Mouse (Mus musculus): ENCODE measurements at regions not wholly inside any gene's neighbourhood (a gene's known extent, or its start where the extent isn't known, plus 50 kb on each side); places are given as distances from the start of the nearest gene placed in this dataset.

DNA sequence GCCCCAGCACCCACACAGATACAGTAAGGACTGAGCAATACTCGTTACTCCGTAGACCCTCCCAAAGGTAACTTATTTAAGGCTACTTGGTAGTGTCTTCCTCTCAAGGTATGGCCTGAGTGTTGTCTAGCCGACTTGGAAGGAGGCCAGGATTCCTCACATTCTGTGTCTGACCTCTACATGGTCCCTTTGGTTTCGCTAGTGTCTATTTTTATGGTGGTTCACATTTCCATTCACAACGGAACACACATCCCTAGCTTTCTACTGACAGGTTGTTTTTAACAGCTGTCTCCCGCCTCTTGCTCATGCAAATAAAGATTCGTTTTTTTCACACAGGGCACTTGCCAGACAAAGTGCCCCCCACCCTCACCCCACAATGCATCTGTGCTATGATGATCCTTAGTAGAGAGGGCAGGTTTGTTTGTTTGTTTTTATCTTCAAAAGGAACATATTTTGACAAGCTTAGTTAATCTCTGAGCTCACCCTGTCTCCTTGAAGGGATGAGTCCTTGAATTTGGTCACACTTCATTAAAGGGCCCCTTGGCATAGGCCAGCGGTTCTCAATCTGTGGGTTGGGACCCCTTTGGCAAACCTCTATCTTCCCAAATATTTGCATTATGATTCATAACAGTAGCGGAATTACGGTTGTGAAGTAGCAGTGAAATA, 52.7 kb downstream of the Phlda1 start:
- no peak for DNase-seq (ENCODE audit: low read depth, low spot score)

DNA sequence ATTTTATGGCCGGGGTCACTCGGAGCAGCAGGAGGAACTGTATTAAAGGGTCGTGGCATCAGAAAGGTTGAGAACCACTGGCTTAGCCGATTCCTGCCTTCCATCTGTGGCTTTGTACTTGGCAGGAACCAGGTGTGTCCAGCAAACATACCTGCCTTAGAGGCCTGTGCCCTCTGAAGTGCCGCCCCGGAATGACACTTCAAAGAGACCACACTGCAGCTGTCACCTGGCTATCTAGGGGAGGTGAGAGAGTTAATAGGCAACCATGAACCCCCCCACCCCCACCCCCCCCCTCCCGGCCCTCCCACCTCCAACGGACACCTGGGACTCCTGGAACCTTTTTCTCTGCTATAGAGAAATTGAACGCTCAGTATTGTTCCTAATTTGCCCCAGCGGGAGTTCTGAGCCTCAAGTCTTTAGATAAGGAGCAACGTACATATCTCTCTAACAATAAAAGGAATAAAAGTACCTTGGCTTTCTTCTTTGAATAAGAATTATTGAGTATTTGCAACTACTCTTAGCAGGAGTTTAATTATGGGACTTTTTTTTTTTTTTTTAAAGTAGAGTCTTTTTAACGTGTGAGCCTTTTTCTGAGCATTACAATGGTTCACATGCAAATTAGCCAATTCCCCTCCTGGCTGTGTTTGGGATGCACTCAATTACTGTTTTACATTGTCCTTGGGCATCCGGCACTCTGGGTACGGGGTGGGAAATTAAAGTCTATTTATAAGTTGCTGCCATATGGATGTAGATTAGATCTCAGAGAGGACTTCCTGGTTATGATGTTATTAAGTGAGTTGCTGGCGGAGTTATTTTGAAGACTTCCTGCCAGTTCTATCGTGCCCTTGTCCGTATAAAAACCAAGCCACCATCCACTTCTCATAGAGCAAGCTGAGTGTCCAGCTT, 53.5 kb downstream of the Phlda1 start:
- DNase-seq (ENCODE audit: low read depth, low spot score), result no peak

DNA sequence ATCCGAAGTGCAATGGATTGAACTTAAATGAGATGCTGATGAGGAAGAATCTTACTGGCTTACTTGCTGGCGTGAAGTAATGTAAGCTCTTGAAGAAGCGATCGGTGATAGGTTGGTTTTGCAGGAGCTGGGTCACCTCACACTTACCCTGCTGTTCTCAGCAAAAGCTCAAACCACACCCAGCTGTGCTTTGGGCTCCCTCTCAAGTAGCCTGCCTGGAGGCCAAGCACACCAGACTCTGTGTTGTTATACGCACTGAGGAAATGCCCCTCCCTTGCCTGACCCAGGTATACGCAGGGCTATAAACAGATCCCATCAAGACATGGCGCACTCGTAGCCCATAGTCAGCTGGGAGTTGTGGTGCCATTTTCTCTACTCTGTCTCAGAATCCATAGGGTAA, 56.5 kb downstream of the Phlda1 start:
- DNase-seq (ENCODE audit: low read depth, low spot score), result no peak

DNA sequence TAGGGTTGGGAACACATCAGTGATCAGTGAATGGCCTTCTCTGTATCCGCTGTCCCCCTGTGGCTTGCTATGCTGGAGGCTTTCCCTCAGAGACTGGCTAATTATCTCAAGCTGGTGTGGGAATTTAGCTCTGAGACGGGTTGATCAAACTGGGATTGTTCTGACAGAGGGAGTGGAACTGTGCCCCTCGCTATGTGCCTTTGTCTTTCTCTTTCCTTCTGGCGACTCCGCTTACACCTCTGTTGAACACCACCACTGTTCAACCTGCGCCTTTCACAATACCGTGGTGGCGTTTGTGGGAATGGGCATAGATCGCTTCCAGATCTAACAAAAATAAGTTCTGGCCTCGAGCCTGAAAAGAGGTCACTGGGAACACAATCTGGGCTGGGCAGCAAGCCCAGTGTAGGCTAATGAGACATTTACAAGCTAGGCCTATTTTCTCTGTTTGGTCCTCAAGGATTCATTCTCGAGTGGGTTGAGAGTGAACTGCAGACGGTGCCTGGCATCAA, 60.8 kb downstream of the Phlda1 start:
- no peak for DNase-seq (ENCODE audit: low read depth, low spot score)

DNA sequence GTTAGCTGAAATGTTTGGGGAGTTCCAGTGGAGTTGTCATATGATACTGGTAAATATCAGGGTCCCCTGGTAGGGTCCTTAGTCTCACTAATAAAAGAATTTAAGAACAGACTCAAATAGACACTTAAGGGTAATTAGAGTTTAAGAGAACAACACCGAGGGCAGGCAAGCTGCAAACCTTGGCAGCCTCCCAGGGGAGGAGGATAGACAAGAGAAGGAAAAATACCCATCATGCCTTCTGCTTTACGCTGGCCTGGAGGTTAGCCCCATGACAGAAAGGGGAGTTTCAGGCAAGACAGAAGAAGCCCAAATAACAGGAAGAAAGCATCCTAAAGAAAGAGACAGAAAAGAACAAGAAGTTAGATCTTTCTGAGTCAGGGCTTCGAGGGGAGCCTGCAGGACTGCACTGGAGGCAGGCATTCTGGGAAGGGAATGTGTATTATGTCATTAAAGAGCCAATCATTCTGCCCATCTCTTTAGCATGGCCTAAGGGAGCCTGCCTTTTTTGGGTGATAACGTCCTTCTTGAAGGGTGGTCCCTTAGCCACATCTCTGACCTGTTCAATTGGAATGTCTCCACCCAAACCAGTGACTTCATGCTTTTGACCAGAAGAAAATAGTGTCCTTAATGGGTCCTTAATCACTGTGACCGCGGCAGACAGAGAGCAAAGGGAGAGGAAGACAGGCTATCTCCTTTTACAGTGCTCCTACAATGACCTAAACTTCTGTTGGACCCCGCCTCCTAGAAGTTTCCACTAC, 64.6 kb downstream of the Phlda1 start:
- no peak for DNase-seq (ENCODE audit: low read depth, low spot score)

DNA sequence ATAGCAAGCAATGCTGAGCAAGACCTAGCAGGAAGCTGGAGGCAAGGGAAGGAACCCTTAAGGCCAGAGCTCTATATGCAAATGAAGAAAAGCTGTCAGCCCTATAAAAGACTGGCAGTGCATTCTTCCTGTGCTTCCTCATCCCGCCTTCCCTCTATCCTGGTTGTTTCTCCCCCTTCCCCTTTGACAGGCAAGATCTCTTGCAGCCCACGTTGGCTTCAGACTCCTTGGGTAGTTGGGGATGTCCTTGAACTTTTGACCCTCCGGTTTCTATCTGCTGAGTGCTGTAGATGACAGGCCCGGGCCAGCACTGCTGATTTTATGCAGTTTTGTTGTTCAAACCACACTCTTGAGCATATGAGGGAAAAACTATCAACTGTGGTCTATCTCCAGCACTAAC, 68.1 kb downstream of the Phlda1 start:
- DNase-seq (ENCODE audit: low read depth, low spot score), result no peak

DNA sequence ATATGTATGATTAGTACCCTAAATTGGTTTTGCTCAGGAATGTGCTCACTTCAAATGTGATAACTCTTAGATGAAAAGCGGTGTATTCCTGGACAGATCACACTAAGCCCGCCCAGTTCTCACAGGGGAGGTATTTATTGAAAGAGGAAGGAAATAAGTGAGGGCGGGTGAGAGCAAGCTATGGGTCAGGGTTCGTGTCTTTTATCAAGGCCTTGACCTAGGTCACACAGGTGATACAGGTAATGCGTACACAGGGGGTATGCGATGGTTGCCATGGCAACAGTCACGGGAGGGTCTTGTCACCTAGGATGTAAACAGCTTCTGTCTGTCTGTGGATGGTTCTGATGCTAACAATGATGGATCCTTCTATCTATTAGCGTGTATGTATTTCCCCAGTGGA, 68.7 kb downstream of the Phlda1 start:
- DNase-seq (ENCODE audit: low read depth, low spot score), result no peak

DNA sequence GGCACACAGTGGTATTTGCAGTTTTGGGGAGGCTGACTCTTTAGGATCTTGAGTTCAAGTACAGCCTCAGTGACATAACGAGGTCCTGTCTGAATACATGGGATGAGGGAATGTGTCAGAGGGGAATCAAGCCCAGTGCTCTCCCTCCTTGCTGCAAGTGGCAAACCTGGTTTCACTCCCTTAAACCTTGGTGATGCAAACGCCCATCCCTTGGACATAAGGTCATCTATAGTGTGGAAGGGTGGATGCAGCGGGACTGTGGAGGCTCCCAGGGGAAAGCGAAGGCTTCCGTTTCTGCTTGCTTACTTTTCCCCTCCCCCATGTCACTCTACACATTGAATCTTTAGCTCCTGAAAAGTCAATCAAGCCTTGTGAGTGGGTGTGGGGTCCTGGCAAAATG, 69.2 kb downstream of the Phlda1 start:
- no peak for DNase-seq (ENCODE audit: low read depth, low spot score)

DNA sequence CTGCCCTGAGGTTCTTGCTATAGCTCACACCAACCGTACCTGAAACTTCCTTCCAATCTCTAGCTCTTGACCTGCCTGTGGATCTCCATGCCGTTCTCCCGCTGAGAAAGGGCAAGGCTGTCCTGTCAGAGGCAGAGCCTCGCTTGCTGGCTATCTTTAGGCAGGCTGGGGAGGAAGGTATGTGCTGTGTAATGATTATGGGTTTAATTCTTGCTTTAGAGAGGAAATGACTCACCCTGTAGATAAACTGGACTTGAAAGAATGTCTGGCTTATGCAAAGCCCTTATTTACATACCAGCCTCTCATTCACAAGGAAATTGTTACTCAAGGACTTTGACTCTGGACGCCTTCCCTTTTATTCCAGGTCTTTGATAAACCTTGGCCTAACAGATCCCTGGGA, 69.8 kb downstream of the Phlda1 start:
- no peak for DNase-seq (ENCODE audit: low read depth, low spot score)

DNA sequence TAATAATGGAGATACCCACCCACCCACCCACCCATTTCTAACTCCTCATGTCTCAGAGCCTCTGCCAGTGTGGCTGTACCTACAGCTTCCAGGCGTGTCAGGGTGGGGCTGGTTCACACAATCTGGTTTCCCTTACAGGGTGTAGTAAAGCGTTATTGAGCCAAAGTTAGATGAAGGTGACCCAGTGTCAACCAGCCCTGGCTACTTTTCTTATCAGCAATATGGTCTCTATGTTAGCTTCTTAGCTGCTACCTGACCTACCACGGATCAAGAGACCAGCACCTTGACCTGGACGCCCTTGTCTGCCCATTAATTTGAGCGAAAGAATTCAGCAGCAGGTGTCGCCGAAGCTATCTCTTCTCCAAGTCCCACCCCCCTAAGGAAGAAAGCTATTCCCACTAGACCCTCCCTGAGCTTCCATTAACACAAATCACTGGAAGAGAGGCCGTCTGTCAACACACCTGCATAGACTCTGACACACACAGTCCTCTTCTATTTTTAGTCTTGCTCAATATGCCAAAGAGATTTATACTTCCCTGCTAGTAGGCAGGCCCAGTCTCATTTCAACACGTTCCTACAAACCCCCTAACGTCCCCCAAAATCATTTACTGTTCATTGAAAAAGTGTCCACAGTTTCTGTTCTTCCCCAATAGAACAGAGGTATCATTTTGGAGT, 70.4 kb downstream of the Phlda1 start:
- DNase-seq (ENCODE audit: low read depth, low spot score), result no peak

DNA sequence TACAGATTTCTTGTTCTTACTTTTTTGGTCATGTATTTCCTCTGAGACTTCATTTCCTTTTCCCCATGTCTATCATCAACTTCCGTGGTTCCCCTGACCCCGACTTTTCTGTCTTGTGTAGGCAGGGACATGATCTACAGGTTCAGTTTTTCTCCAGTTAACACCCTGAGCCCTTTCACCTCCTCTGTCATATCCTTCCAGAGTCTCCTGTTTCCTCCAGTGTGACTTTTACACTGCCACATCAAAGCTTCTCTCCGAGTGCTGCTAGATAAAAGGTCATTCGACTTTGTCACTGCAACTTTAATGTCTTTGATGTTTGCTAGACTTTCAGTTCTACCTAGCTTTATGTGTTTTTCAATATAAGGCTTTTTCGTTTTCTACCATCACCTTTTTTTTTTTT, 72.5 kb downstream of the Phlda1 start:
- no peak for DNase-seq (ENCODE audit: low read depth, low spot score)

DNA sequence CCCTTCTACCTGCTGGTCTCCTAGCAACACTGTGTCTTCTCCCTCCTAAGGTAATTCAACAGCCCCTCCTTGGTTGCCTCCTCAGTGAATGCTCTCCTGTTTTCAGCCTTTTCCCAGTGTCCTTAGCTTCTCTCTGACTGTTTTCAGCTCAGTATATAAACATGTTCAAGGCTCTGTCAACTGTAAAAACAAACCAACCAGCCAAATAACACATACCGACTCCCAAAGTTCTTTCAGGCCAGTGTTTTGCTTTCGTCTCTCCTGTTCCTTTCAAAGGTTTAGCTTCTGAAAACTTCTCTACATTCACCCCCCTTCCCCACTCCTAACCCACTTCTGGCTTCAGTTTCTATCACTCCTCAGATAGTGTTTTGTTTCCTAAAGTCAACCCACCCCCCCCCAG, 73.4 kb downstream of the Phlda1 start:
- no peak for DNase-seq (ENCODE audit: low read depth, low spot score)

DNA sequence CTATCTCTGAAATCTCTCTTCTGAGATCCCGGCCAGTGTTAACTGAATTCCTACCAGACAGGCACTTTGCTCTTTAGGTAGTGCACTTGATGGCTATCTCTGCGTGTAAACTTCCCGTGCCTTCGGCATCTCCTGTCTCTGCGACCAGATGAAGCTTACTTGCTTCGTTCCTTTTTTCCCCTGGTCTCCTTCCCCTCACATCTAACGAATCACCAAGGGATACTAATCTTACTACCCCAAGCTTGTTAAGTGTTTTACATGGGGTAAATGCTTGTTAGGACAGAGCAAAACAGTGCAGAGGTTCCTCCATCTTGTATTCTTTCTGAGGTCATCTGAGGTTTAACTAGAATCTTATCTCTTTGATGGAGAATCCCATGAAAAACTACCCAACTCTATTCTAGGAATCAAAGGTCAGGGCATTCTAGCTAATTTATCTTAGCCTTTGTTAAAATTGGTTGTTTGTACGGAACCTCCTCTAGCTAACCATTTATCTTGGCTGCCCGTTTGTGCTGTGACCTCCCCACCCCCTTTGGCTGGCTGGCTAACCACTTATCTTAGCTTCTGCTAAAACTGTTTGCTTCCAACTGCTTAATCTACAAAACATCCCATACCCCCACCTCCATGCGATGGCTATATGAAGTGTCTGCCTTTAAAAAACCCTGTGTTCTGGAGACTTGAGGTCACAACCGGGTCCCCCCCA, 74.5 kb downstream of the Phlda1 start:
- DNase-seq (ENCODE audit: low read depth, low spot score), result no peak

DNA sequence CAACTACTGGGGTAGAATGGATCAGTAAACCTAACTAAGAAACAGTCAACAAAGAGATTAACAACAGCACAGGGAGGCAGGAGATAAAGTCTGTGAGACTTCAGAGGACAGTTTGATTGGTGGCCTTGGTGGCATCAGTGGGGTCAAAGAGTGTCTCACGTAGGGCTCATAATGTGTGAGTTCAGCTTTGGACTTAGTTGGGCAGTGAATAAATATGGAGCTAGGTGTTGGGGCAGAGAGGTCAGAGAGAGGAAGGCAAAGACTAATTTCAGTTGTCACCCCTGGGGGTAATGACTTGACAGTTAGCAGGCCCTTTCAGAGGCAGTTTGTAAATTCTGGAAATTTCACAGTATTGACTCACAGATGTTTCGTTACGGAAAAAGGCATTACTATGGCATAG, 75.8 kb downstream of the Phlda1 start:
- no peak for DNase-seq (ENCODE audit: low read depth, low spot score)

DNA sequence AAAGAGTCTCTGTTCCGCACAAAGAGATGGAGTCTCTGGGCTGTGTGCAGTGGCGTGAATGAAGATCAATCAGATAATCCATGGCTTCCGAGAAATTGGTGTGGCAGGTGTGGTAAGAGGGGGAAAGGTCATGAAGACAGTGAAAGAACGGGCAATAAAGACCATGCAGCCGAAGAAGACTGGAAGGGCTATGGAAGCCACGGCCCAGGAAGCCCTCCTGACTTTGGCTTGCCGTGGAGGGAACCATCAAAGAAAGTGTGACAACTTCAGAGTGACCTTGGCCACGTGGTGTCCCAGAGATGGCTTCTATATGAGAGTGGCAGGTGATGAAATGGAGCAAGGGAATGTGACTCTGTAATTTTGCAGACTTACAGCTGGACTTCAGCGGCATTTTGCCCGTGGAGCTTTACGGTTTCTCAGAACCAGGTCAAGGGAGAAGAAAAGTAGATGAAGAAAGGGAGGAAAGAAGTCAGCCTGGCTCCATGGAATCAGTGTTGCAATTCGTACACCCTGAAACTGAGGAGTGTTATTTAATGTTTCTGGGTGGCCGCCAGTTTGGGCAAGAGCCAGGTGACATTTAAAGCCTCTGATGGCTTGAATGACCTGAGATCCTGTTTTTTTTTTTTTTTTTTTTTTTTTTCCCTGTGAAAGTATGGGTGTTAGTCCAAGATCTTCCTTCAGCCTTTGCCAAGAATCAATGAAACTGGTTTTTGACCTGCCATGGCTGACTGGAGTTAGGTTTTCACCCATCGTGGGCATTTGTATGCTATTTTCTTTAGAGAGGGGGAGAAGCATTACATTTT, 76.4 kb downstream of the Phlda1 start:
- DNase-seq (ENCODE audit: low read depth, low spot score), result no peak

DNA sequence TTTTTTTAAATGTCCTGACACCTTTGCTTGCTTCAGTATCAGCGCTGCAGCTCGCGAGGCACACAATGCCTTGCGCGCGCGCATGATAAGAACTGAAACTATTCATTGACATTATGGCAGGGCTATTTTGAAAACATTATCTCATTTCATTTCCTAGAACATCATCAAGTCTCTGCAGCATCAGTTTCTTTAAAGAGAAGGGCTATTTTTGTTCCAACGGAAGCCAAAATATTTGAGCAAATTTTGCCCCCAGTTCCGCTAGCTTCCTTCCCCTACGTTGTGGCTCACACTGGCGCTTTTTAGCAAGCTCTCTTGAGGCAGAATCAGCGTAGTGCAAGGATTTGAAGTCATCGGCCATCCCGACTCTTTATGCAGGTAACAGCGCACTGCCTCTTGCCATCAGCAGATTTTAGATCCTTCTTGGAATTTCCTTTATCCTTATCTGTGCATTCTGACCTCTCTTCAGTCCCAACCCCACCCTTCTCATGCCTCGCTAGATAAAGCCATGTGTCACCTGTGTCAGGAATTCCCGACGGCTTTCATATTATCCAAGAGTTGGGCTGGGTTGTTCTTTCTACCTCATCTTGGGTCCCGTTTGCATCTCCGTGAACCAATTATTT, 77.1 kb downstream of the Phlda1 start:
- no peak for DNase-seq (ENCODE audit: low read depth, low spot score)

DNA sequence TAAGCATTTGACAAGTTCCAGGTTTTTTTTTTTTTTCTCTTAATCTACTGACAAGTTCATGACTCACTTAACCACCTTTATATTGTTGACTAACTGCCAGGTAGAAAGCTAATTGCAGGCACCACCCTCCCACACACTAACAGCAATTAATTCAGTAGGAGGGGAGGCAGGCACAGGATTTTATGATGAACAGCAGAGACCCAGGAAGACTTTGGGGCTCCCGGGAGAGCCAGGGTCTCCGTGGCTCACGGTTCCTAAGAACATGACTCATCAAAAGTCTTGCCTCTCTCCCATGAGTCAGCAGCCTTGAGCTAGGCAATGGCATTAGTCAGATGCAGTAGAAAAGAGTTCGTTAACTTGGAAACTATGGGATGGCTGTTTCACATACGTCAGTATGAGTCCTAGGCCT, 77.7 kb downstream of the Phlda1 start:
- DNase-seq (ENCODE audit: low read depth, low spot score), result no peak

DNA sequence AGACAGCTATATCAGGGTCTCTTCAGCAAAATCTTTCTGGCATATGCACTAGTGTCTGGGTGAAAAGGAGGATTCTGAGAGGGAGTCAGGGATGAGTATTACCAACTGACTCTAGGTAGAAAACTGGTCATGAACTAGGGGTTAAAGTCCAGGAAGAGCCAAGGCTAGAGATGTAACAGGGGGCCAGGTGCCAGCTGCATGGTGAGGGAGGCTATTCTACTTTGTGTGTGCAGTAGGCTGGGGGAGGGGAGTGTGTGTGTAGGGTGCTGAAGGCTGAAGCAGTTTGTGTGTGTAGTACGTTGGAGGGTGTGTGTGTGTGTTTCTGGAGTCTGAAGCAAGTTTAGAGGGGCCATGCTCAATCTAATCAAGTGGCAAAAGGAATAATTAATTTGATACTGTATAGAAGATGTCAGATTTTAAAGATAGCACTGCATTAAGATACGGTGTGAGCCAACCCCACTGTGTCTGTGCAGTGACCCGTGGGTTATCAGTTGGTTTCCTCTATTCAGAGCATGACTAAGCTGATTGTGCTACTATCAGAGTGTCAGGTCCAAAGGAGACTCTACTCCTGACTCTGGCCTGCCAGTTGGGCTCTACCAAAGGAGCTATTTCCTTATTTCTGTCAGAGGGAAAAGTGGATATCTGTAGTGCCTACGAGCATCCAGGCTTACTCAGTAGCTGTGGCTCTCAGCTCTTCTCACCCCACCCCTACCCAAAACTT, 82.0 kb downstream of the Phlda1 start:
- no peak for DNase-seq (ENCODE audit: low read depth, low spot score)

DNA sequence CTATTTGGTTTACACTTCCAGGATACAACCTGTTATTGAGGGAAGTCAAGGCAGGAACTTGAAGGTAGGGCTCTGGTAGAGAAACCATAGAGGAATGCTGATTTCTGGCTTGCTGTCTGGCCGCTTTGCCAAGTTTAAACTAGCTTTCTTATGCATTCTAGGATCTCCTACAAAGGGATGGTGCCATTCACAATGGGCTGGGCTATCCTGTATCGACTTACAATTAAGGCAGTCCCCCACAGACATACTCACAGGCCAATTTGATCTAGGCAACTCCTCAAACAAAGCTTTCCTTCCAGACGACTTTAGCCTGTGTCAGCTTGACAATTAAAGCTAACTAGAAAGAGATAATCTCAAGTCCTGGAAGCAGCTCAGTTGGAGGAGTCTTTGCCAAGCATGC, 83.1 kb downstream of the Phlda1 start:
- no peak for DNase-seq (ENCODE audit: low read depth, low spot score)
